Mouse (Mus musculus) kidney, adult 2 months (tissue): Measurements from ENCODE around the gene Rabggta.
A peak's percentile ranks its signal among the peaks of the same experiment; 100 is the strongest.

Source experiments
- CTCF ChIP-seq: fragments of 200-500 bp; conservative IDR thresholded peaks from 2 replicates; pipeline ENCODE4 v1.5.1; 2011; ENCODE audit warnings: low read depth, mild to moderate bottlenecking, control low read depth, low read length, moderate library complexity, mixed read lengths; ENCODE audit not compliant: insufficient read depth, insufficient read length
- POLR2A ChIP-seq: fragments of 200-500 bp; IDR thresholded peaks from one replicate; pipeline ENCODE4 v1.6.1; 2011; ENCODE audit warnings: low read depth, low read length, control low read depth

DNA sequence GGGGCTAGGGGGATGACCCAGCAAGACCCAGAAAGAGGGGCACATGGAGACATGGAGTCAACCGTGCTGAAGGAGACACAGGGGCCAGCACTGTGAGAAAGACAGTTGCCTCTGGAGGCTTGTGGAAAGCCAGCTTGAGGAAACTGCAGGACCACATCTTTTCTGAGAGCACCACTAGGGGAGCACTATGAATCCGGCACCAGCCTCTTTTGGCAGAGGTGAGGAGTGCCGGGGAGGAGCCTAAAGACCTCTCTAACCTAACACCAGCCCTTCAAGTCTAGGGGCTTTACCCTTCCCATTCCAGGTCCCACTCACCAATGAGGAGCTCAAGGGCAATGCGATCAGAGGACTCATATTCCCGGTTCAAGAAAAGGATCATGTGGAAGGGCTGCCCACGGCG lies 10.3 kb downstream of the Rabggta start:
- TF ChIP-seq POLR2A: no peak
- 0 out of 2 replicates have a peak, but pooled peaks have one; percentile 24 for TF ChIP-seq CTCF
